Mouse (Mus musculus): ENCODE data around the gene Srp9. TPM values are rescaled to one million over a fixed set of nuclear protein-coding genes. Genes with fewer than 3 reads are reported as not detected.
"Not testable (repeated sequence)": the region's sequence is repeated elsewhere in the genome, so short reads cannot be mapped to it uniquely, and the experiment has no call there.

Srp9 gene
- polyA plus RNA-seq, 1 experiment from 2014 or later: 133 TPM

GRCm38 (mm10) chr1:182162951-182163350, 38.4 kb downstream of the Srp9 start:
- Histone ChIP-seq H3K4me1 (no peaks in the 10 kb centered on the region), H3K4me3 (no peak overlapping the region), H3K4me2 (replicated peaks) (no peak overlapping the region), H3K27ac (replicated peaks) (no peak overlapping the region), H3K36me3 (no peaks in the 10 kb centered on the region), H3K9me3 (no peaks in the 10 kb centered on the region), H3K9ac (replicated peaks) (no peak overlapping the region), H3K27me3 (no peaks in the 10 kb centered on the region)
- ATAC-seq (replicated peaks): no peak
- 38% methylated on average over 5 of the region's 5 CpGs for WGBS

DNA sequence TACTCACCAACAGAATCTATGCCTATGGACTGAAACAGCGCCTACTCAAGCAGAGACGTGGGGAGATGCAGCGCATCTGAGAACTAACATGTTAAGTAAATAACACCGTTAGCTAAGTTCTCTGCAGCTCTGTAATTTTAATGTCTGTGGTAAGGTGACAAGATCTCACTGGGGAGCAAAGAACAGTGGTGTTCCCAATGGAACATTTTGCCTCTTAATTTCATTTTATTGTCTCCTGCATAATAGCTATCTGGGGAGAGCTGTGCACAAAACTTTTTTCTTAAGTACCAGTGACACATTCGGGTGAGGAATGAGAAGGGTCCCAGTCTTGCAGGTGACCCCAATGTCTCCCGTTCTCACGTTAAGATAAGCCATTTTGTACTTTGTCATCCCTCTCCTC, 39.8 kb downstream of the Srp9 start, which contains the start of gene Vmn1r1:
Gene Vmn1r1 (minus strand): TSS at position 101 of the 400 bp plus-strand sequence.
- no peak within 1 kb of the TSS for H3K27ac ChIP-seq (replicated peaks)
- 88% methylated on average over 7 of the region's 7 CpGs for WGBS
- H3K9me3 ChIP-seq: no peaks in the 10 kb centered on the region
- H3K4me3 ChIP-seq: no peak within 1 kb of the TSS
- no peaks in the 10 kb centered on the region for H3K36me3 ChIP-seq
- ATAC-seq (replicated peaks): no peak
- no peak within 1 kb of the TSS for H3K4me2 ChIP-seq (replicated peaks)
- no peak within 1 kb of the TSS for H3K9ac ChIP-seq (replicated peaks)
- H3K4me1 ChIP-seq: no peaks in the 10 kb centered on the region
- H3K27me3 ChIP-seq: no peaks in the 10 kb centered on the region

DNA sequence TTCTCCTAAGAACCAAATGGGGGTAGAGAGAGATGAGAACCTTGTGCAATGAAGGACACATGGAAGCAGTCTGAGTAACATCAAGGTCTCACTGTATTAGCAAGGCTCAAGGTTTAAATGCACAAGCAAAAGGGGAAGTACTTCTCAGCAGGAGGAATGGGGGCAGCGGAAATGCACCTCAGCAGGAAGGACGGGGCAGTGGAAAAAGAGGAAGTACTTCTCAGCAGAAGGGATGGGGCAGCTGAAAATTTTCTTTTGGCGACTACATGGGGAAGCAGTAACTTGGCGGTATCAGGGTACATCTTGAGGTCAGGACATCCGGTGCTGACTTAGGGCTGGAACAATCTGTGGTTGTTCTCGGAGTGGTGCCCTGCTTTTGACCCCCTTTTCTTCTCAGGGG, 45.7 kb downstream of the Srp9 start:
- not testable (repeated sequence) for H3K27me3 ChIP-seq; H3K27ac ChIP-seq (replicated peaks); ATAC-seq (replicated peaks); H3K4me1 ChIP-seq; H3K4me3 ChIP-seq; H3K4me2 ChIP-seq (replicated peaks); H3K9ac ChIP-seq (replicated peaks); H3K36me3 ChIP-seq; H3K9me3 ChIP-seq
- WGBS: 90% methylated on average over 6 of the region's 6 CpGs

DNA sequence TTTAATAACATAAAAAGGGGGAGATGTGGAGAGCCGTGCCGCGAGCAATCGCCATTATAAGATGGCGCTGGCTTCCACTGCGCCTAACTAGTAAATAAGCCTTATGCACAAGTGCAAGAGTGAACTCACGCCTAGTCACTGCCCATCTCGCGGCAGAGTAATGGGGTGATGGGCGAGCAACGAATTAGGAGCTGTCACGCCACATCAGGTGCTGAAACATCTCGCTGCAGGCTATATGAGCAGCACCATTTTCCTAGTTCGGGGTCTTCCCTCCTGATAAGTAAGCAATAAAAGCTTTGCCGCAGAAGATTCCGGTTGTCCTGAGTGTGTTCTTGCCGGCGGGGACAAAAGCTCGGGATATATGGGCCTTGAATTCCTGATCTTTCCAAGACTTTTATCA, 52.4 kb downstream of the Srp9 start:
- not testable (repeated sequence) for H3K9me3 ChIP-seq; H3K36me3 ChIP-seq; H3K27ac ChIP-seq (replicated peaks); H3K4me3 ChIP-seq; H3K4me2 ChIP-seq (replicated peaks); ATAC-seq (replicated peaks); H3K27me3 ChIP-seq; H3K4me1 ChIP-seq; H3K9ac ChIP-seq (replicated peaks)
- WGBS: 93% methylated on average over 19 of the region's 19 CpGs

GRCm38 (mm10) chr1:182181456-182182305, 57.1 kb downstream of the Srp9 start:
- H3K4me3 ChIP-seq: no peak overlapping the region
- no peaks in the 10 kb centered on the region for H3K4me1 ChIP-seq
- no peaks in the 10 kb centered on the region for H3K27me3 ChIP-seq
- 64% methylated on average over 5 of the region's 5 CpGs for WGBS
- no peak overlapping the region for H3K9ac ChIP-seq (replicated peaks)
- H3K27ac ChIP-seq (replicated peaks): no peak overlapping the region
- H3K9me3 ChIP-seq: no peaks in the 10 kb centered on the region
- no peak overlapping the region for H3K4me2 ChIP-seq (replicated peaks)
- no peaks in the 10 kb centered on the region for H3K36me3 ChIP-seq
- ATAC-seq (replicated peaks): no peak

Other genes starting within 250 kb of the Srp9 start
- gene Enah, start 104.7 kb upstream of the Srp9 start, polyA plus RNA-seq (2015; fragmentation: Nextera tagmentation; extraction: Ambion mirVana): 34.4 and 36.0 TPM in 2 replicates
- gene Vmn1r1, start 39.7 kb downstream of the Srp9 start, polyA plus RNA-seq (2015; fragmentation: Nextera tagmentation; extraction: Ambion mirVana): not detected in 2 replicates
- 57.7 and 59.5 TPM in 2 replicates for gene Degs1, start 158.1 kb downstream of the Srp9 start, polyA plus RNA-seq (2015; fragmentation: Nextera tagmentation; extraction: Ambion mirVana)
- 30.2 and 36.0 TPM in 2 replicates for gene Fbxo28, start 216.9 kb downstream of the Srp9 start, polyA plus RNA-seq (2015; fragmentation: Nextera tagmentation; extraction: Ambion mirVana)